Mouse (Mus musculus): ENCODE results near the gene Adra2b. TPM values are rescaled to one million over a fixed set of nuclear protein-coding genes. Genes with fewer than 3 reads are reported as not detected.

Gene Adra2b
- total and polyA plus RNA-seq, 3 experiments: 0.05 TPM; not detected in 2

GRCm38 (mm10) chr2:127379250-127379649 is 16.2 kb downstream of the Adra2b start:
- DNase-seq (ENCODE audit: low spot score) (no peak), ATAC-seq (ENCODE audit: extremely low read depth, insufficient number of reproducible peaks, low FRiP score, poor library complexity, severe bottlenecking) (no peak)
- Histone ChIP-seq H3K4me3 (ENCODE audit: low read depth, low read length) (no peak overlapping the region), H3K9me3 (replicated peaks) (no peaks in the 10 kb centered on the region), H3K4me1 (ENCODE audit: insufficient read depth, low read depth, low read length) (no peaks in the 10 kb centered on the region), H3K27me3 (ENCODE audit: insufficient read depth, low read length) (peaks cover 28% of the 10 kb centered on the region), H3K36me3 (replicated peaks) (no peaks in the 10 kb centered on the region)
- TF ChIP-seq GATA2 (IDR thresholded peaks at IDR 0.05; ENCODE audit: borderline replicate concordance, low read depth, low read length) (no peak), TAL1 (conservative IDR thresholded peaks at IDR 0.05; ENCODE audit: low read depth, low read length) (no peak), POLR2AphosphoS5 (IDR thresholded peaks at IDR 0.05; ENCODE audit: insufficient replicate concordance, low read depth, low read length) (no peak), GATA1 (IDR thresholded peaks at IDR 0.05; ENCODE audit: borderline replicate concordance, low read length) (no peak), CTCF (IDR thresholded peaks at IDR 0.05; ENCODE audit: low read depth, low read length) (no peak)

GRCm38 (mm10) chr2:127383881-127384280 is 20.9 kb downstream of the Adra2b start:
- Histone ChIP-seq H3K27me3 (ENCODE audit: insufficient read depth, low read length) (peaks cover 19% of the 10 kb centered on the region), H3K36me3 (replicated peaks) (no peaks in the 10 kb centered on the region), H3K4me1 (ENCODE audit: insufficient read depth, low read depth, low read length) (no peaks in the 10 kb centered on the region), H3K4me3 (ENCODE audit: low read depth, low read length) (no peak overlapping the region), H3K9me3 (replicated peaks) (no peaks in the 10 kb centered on the region)
- ATAC-seq (ENCODE audit: extremely low read depth, insufficient number of reproducible peaks, low FRiP score, poor library complexity, severe bottlenecking) (no peak), DNase-seq (ENCODE audit: low spot score) (no peak)
- TF ChIP-seq CTCF (IDR thresholded peaks at IDR 0.05; ENCODE audit: low read depth, low read length) (no peak), TAL1 (conservative IDR thresholded peaks at IDR 0.05; ENCODE audit: low read depth, low read length) (no peak), POLR2AphosphoS5 (IDR thresholded peaks at IDR 0.05; ENCODE audit: insufficient replicate concordance, low read depth, low read length) (no peak), GATA2 (IDR thresholded peaks at IDR 0.05; ENCODE audit: borderline replicate concordance, low read depth, low read length) (no peak), GATA1 (IDR thresholded peaks at IDR 0.05; ENCODE audit: borderline replicate concordance, low read length) (no peak)

- Histone ChIP-seq H3K4me3 (ENCODE audit: low read depth, low read length) (no peak overlapping the region), H3K4me1 (ENCODE audit: insufficient read depth, low read depth, low read length) (no peaks in the 10 kb centered on the region), H3K36me3 (replicated peaks) (no peaks in the 10 kb centered on the region), H3K9me3 (replicated peaks) (no peaks in the 10 kb centered on the region), H3K27me3 (ENCODE audit: insufficient read depth, low read length) (peaks cover 9% of the 10 kb centered on the region)
- no peak for TF ChIP-seq TAL1 (conservative IDR thresholded peaks at IDR 0.05; ENCODE audit: low read depth, low read length)
- TF ChIP-seq POLR2AphosphoS5 (IDR thresholded peaks at IDR 0.05; ENCODE audit: insufficient replicate concordance, low read depth, low read length): no peak
- TF ChIP-seq GATA2 (IDR thresholded peaks at IDR 0.05; ENCODE audit: borderline replicate concordance, low read depth, low read length): no peak
- no peak for TF ChIP-seq CTCF (IDR thresholded peaks at IDR 0.05; ENCODE audit: low read depth, low read length)
- no peak for TF ChIP-seq GATA1 (IDR thresholded peaks at IDR 0.05; ENCODE audit: borderline replicate concordance, low read length)
- DNase-seq (ENCODE audit: low spot score) (no peak), ATAC-seq (ENCODE audit: extremely low read depth, insufficient number of reproducible peaks, low FRiP score, poor library complexity, severe bottlenecking) (no peak)
These were observed 24.5 kb downstream of the Adra2b start for GRCm38 (mm10) chr2:127387521-127387920.

GRCm38 (mm10) chr2:127390352-127390751 is 27.3 kb downstream of the Adra2b start:
- ATAC-seq (ENCODE audit: extremely low read depth, insufficient number of reproducible peaks, low FRiP score, poor library complexity, severe bottlenecking) (no peak), DNase-seq (ENCODE audit: low spot score) (no peak)
- Histone ChIP-seq H3K36me3 (replicated peaks) (no peaks in the 10 kb centered on the region), H3K9me3 (replicated peaks) (no peaks in the 10 kb centered on the region), H3K27me3 (ENCODE audit: insufficient read depth, low read length) (peaks cover 5% of the 10 kb centered on the region), H3K4me1 (ENCODE audit: insufficient read depth, low read depth, low read length) (no peaks in the 10 kb centered on the region), H3K4me3 (ENCODE audit: low read depth, low read length) (no peak overlapping the region)
- TF ChIP-seq GATA2 (IDR thresholded peaks at IDR 0.05; ENCODE audit: borderline replicate concordance, low read depth, low read length): no peak
- no peak for TF ChIP-seq TAL1 (conservative IDR thresholded peaks at IDR 0.05; ENCODE audit: low read depth, low read length)
- TF ChIP-seq POLR2AphosphoS5 (IDR thresholded peaks at IDR 0.05; ENCODE audit: insufficient replicate concordance, low read depth, low read length): no peak
- TF ChIP-seq CTCF (IDR thresholded peaks at IDR 0.05; ENCODE audit: low read depth, low read length): no peak
- TF ChIP-seq GATA1 (IDR thresholded peaks at IDR 0.05; ENCODE audit: borderline replicate concordance, low read length): no peak

- TF ChIP-seq GATA2 (IDR thresholded peaks at IDR 0.05; ENCODE audit: borderline replicate concordance, low read depth, low read length): no peak
- TF ChIP-seq CTCF (IDR thresholded peaks at IDR 0.05; ENCODE audit: low read depth, low read length): no peak
- TF ChIP-seq POLR2AphosphoS5 (IDR thresholded peaks at IDR 0.05; ENCODE audit: insufficient replicate concordance, low read depth, low read length): no peak
- TF ChIP-seq TAL1 (conservative IDR thresholded peaks at IDR 0.05; ENCODE audit: low read depth, low read length): no peak
- no peak for TF ChIP-seq GATA1 (IDR thresholded peaks at IDR 0.05; ENCODE audit: borderline replicate concordance, low read length)
- Histone ChIP-seq H3K36me3 (replicated peaks) (no peaks in the 10 kb centered on the region), H3K4me3 (ENCODE audit: low read depth, low read length) (no peak overlapping the region), H3K9me3 (replicated peaks) (no peaks in the 10 kb centered on the region), H3K27me3 (ENCODE audit: insufficient read depth, low read length) (peaks cover 5% of the 10 kb centered on the region), H3K4me1 (ENCODE audit: insufficient read depth, low read depth, low read length) (no peaks in the 10 kb centered on the region)
- ATAC-seq (ENCODE audit: extremely low read depth, insufficient number of reproducible peaks, low FRiP score, poor library complexity, severe bottlenecking) (no peak), DNase-seq (ENCODE audit: low spot score) (no peak)
These were observed 27.8 kb downstream of the Adra2b start for GRCm38 (mm10) chr2:127390846-127391245.

- Histone ChIP-seq H3K36me3 (replicated peaks) (no peaks in the 10 kb centered on the region), H3K27me3 (ENCODE audit: insufficient read depth, low read length) (peaks cover 5% of the 10 kb centered on the region), H3K4me3 (ENCODE audit: low read depth, low read length) (no peak overlapping the region), H3K9me3 (replicated peaks) (no peaks in the 10 kb centered on the region), H3K4me1 (ENCODE audit: insufficient read depth, low read depth, low read length) (no peaks in the 10 kb centered on the region)
- TF ChIP-seq POLR2AphosphoS5 (IDR thresholded peaks at IDR 0.05; ENCODE audit: insufficient replicate concordance, low read depth, low read length): no peak
- no peak for TF ChIP-seq TAL1 (conservative IDR thresholded peaks at IDR 0.05; ENCODE audit: low read depth, low read length)
- DNase-seq (ENCODE audit: low spot score) (no peak), ATAC-seq (ENCODE audit: extremely low read depth, insufficient number of reproducible peaks, low FRiP score, poor library complexity, severe bottlenecking) (no peak)
These were observed 28.3 kb downstream of the Adra2b start for GRCm38 (mm10) chr2:127391323-127391722.

Data from G1E (cell line).